Mouse (Mus musculus): ENCODE measurements around the gene Prdm1. TPM values are rescaled to one million over a fixed set of nuclear protein-coding genes. Genes with fewer than 3 reads are reported as not detected.

The Prdm1 gene
- polyA plus RNA-seq, 1 experiment from 2014 or later = 0.62 TPM

- no peak for DNase-seq (ENCODE audit: low spot score)
- Histone ChIP-seq H3K4me1 (replicated peaks; ENCODE audit: control insufficient read depth, insufficient read depth, low read length) (no peaks in the 10 kb centered on the region), H3K4me3 (ENCODE audit: low read depth, low read length) (no peak overlapping the region), H3K9ac (ENCODE audit: low read depth, low read length) (no peak overlapping the region), H3K27ac (ENCODE audit: low read depth, low read length) (no peak overlapping the region), H3K9me3 (ENCODE audit: control insufficient read depth, low read length) (no peaks in the 10 kb centered on the region), H3K36me3 (ENCODE audit: control insufficient read depth, insufficient read depth, low read length) (no peaks in the 10 kb centered on the region), H3K4me2 (no peak overlapping the region), H3K27me3 (replicated peaks; ENCODE audit: control insufficient read depth, insufficient read depth, low read length) (no peaks in the 10 kb centered on the region)
- WGBS = 81% methylated on average over 4 of the region's 4 CpGs
- ATAC-seq (replicated peaks; ENCODE audit: low FRiP score) = no peak
Measured at GRCm38 (mm10) chr10:44431689-44432088, 96.6 kb downstream of the Prdm1 start.

- Histone ChIP-seq H3K4me3 (ENCODE audit: low read depth, low read length) (no peak overlapping the region), H3K4me2 (no peak overlapping the region), H3K4me1 (replicated peaks; ENCODE audit: control insufficient read depth, insufficient read depth, low read length) (no peaks in the 10 kb centered on the region), H3K9me3 (ENCODE audit: control insufficient read depth, low read length) (no peaks in the 10 kb centered on the region), H3K27me3 (replicated peaks; ENCODE audit: control insufficient read depth, insufficient read depth, low read length) (0 out of 2 replicates have a peak, but pooled peaks cover 2% of the 10 kb centered on the region), H3K9ac (ENCODE audit: low read depth, low read length) (no peak overlapping the region), H3K27ac (ENCODE audit: low read depth, low read length) (no peak overlapping the region), H3K36me3 (ENCODE audit: control insufficient read depth, insufficient read depth, low read length) (no peaks in the 10 kb centered on the region)
- 84% methylated on average over 14 of the region's 14 CpGs for WGBS
- DNase-seq (ENCODE audit: low spot score) = no peak
- ATAC-seq (replicated peaks; ENCODE audit: low FRiP score) = no peak
Measured at GRCm38 (mm10) chr10:44429177-44429888, 99.0 kb downstream of the Prdm1 start.

- H3K9me3 ChIP-seq (ENCODE audit: control insufficient read depth, low read length) = no peaks in the 10 kb centered on the region
- H3K9ac ChIP-seq (ENCODE audit: low read depth, low read length) = no peak overlapping the region
- DNase-seq (ENCODE audit: low spot score) = no peak
- no peak overlapping the region for H3K27ac ChIP-seq (ENCODE audit: low read depth, low read length)
- no peaks in the 10 kb centered on the region for H3K4me1 ChIP-seq (replicated peaks; ENCODE audit: control insufficient read depth, insufficient read depth, low read length)
- no peak for ATAC-seq (replicated peaks; ENCODE audit: low FRiP score)
- no peak overlapping the region for H3K4me2 ChIP-seq
- WGBS = 76% methylated on average over 12 of the region's 12 CpGs
- 0 out of 2 replicates have a peak, but pooled peaks cover 2% of the 10 kb centered on the region for H3K27me3 ChIP-seq (replicated peaks; ENCODE audit: control insufficient read depth, insufficient read depth, low read length)
- no peaks in the 10 kb centered on the region for H3K36me3 ChIP-seq (ENCODE audit: control insufficient read depth, insufficient read depth, low read length)
- no peak overlapping the region for H3K4me3 ChIP-seq (ENCODE audit: low read depth, low read length)
Measured at GRCm38 (mm10) chr10:44427891-44428361, 100.4 kb downstream of the Prdm1 start.

GRCm38 (mm10) chr10:44427426-44427825 lies 100.9 kb downstream of the Prdm1 start:
- ATAC-seq (replicated peaks; ENCODE audit: low FRiP score) (no peak), DNase-seq (ENCODE audit: low spot score) (no peak)
- Histone ChIP-seq H3K36me3 (ENCODE audit: control insufficient read depth, insufficient read depth, low read length) (no peaks in the 10 kb centered on the region), H3K4me1 (replicated peaks; ENCODE audit: control insufficient read depth, insufficient read depth, low read length) (no peaks in the 10 kb centered on the region), H3K9ac (ENCODE audit: low read depth, low read length) (no peak overlapping the region), H3K27ac (ENCODE audit: low read depth, low read length) (no peak overlapping the region), H3K27me3 (replicated peaks; ENCODE audit: control insufficient read depth, insufficient read depth, low read length) (0 out of 2 replicates have a peak, but pooled peaks cover 2% of the 10 kb centered on the region), H3K9me3 (ENCODE audit: control insufficient read depth, low read length) (no peaks in the 10 kb centered on the region), H3K4me3 (ENCODE audit: low read depth, low read length) (no peak overlapping the region), H3K4me2 (no peak overlapping the region)
- 90% methylated on average over 11 of the region's 11 CpGs for WGBS

GRCm38 (mm10) chr10:44425013-44425412 lies 103.3 kb downstream of the Prdm1 start:
- Histone ChIP-seq H3K4me2 (no peak overlapping the region), H3K4me1 (replicated peaks; ENCODE audit: control insufficient read depth, insufficient read depth, low read length) (no peaks in the 10 kb centered on the region), H3K36me3 (ENCODE audit: control insufficient read depth, insufficient read depth, low read length) (no peaks in the 10 kb centered on the region), H3K9ac (ENCODE audit: low read depth, low read length) (no peak overlapping the region), H3K27me3 (replicated peaks; ENCODE audit: control insufficient read depth, insufficient read depth, low read length) (0 out of 2 replicates have a peak, but pooled peaks cover 2% of the 10 kb centered on the region), H3K9me3 (ENCODE audit: control insufficient read depth, low read length) (no peaks in the 10 kb centered on the region), H3K27ac (ENCODE audit: low read depth, low read length) (no peak overlapping the region), H3K4me3 (ENCODE audit: low read depth, low read length) (no peak overlapping the region)
- DNase-seq (ENCODE audit: low spot score) (no peak), ATAC-seq (replicated peaks; ENCODE audit: low FRiP score) (no peak)
- 64% methylated on average over 6 of the region's 6 CpGs for WGBS

- Histone ChIP-seq H3K9ac (ENCODE audit: low read depth, low read length) (no peak overlapping the region), H3K4me3 (ENCODE audit: low read depth, low read length) (no peak overlapping the region), H3K4me2 (no peak overlapping the region), H3K4me1 (replicated peaks; ENCODE audit: control insufficient read depth, insufficient read depth, low read length) (no peaks in the 10 kb centered on the region; the same call in 1 of the 2 replicates), H3K36me3 (ENCODE audit: control insufficient read depth, insufficient read depth, low read length) (no peaks in the 10 kb centered on the region), H3K9me3 (ENCODE audit: control insufficient read depth, low read length) (no peaks in the 10 kb centered on the region), H3K27ac (ENCODE audit: low read depth, low read length) (no peak overlapping the region), H3K27me3 (replicated peaks; ENCODE audit: control insufficient read depth, insufficient read depth, low read length) (0 out of 2 replicates have a peak, but pooled peaks cover 2% of the 10 kb centered on the region)
- 60% methylated on average over 1 of the region's 1 CpGs for WGBS
- no peak for ATAC-seq (replicated peaks; ENCODE audit: low FRiP score)
- DNase-seq (ENCODE audit: low spot score) = no peak
Measured at GRCm38 (mm10) chr10:44421896-44422295, 106.4 kb downstream of the Prdm1 start.

GRCm38 (mm10) chr10:44420211-44420610 lies 108.1 kb downstream of the Prdm1 start:
- no peak for ATAC-seq (replicated peaks; ENCODE audit: low FRiP score)
- 75% methylated on average over 3 of the region's 3 CpGs for WGBS
- no peaks in the 10 kb centered on the region for H3K9me3 ChIP-seq (ENCODE audit: control insufficient read depth, low read length)
- no peaks in the 10 kb centered on the region; the same call in 1 of the 2 replicates for H3K4me1 ChIP-seq (replicated peaks; ENCODE audit: control insufficient read depth, insufficient read depth, low read length)
- DNase-seq (ENCODE audit: low spot score) = no peak
- no peak overlapping the region for H3K4me2 ChIP-seq
- no peaks in the 10 kb centered on the region for H3K36me3 ChIP-seq (ENCODE audit: control insufficient read depth, insufficient read depth, low read length)
- 0 out of 2 replicates have a peak, but pooled peaks cover 2% of the 10 kb centered on the region for H3K27me3 ChIP-seq (replicated peaks; ENCODE audit: control insufficient read depth, insufficient read depth, low read length)
- H3K9ac ChIP-seq (ENCODE audit: low read depth, low read length) = no peak overlapping the region
- no peak overlapping the region for H3K27ac ChIP-seq (ENCODE audit: low read depth, low read length)
- H3K4me3 ChIP-seq (ENCODE audit: low read depth, low read length) = no peak overlapping the region

- Histone ChIP-seq H3K4me3 (ENCODE audit: low read depth, low read length) (no peak overlapping the region), H3K4me2 (no peak overlapping the region), H3K4me1 (replicated peaks; ENCODE audit: control insufficient read depth, insufficient read depth, low read length) (no peaks in the 10 kb centered on the region; the same call in 1 of the 2 replicates), H3K9me3 (ENCODE audit: control insufficient read depth, low read length) (no peaks in the 10 kb centered on the region), H3K27ac (ENCODE audit: low read depth, low read length) (no peak overlapping the region), H3K36me3 (ENCODE audit: control insufficient read depth, insufficient read depth, low read length) (no peaks in the 10 kb centered on the region), H3K9ac (ENCODE audit: low read depth, low read length) (no peak overlapping the region), H3K27me3 (replicated peaks; ENCODE audit: control insufficient read depth, insufficient read depth, low read length) (no peaks in the 10 kb centered on the region)
- DNase-seq (ENCODE audit: low spot score) (no peak), ATAC-seq (replicated peaks; ENCODE audit: low FRiP score) (no peak)
- 46% methylated on average over 2 of the region's 2 CpGs for WGBS
Measured at GRCm38 (mm10) chr10:44418901-44419300, 109.4 kb downstream of the Prdm1 start.

GRCm38 (mm10) chr10:44415576-44415975 lies 112.7 kb downstream of the Prdm1 start:
- H3K36me3 ChIP-seq (ENCODE audit: control insufficient read depth, insufficient read depth, low read length) = no peaks in the 10 kb centered on the region
- no peaks in the 10 kb centered on the region for H3K9me3 ChIP-seq (ENCODE audit: control insufficient read depth, low read length)
- WGBS = 76% methylated on average over 3 of the region's 3 CpGs
- H3K9ac ChIP-seq (ENCODE audit: low read depth, low read length) = no peak overlapping the region
- H3K4me1 ChIP-seq (replicated peaks; ENCODE audit: control insufficient read depth, insufficient read depth, low read length) = no peaks in the 10 kb centered on the region; the same call in 1 of the 2 replicates
- no peaks in the 10 kb centered on the region for H3K27me3 ChIP-seq (replicated peaks; ENCODE audit: control insufficient read depth, insufficient read depth, low read length)
- DNase-seq (ENCODE audit: low spot score) = no peak
- no peak overlapping the region for H3K27ac ChIP-seq (ENCODE audit: low read depth, low read length)
- ATAC-seq (replicated peaks; ENCODE audit: low FRiP score) = no peak
- no peak overlapping the region for H3K4me3 ChIP-seq (ENCODE audit: low read depth, low read length)
- no peak overlapping the region for H3K4me2 ChIP-seq

Measured in liver, embryonic 11.5 days (tissue).